Mouse (Mus musculus) left cerebral cortex, postnatal 14 days (tissue): Measurements from ENCODE around the gene Cdhr5. TPM values are rescaled to one million over a fixed set of nuclear protein-coding genes. Genes with fewer than 3 reads are reported as not detected.
"Not testable (repeated sequence)": the region's sequence is repeated elsewhere in the genome, so short reads cannot be mapped to it uniquely, and the experiment has no call there.

Experiments
- DNase-seq, 2 experiments: peaks; one replicate each; pipeline ENCODE4 v3.0.0; 2021 to 2022; ENCODE audit warnings: low spot score in 2 of 2, mixed read lengths in 1 of 2
- intact Hi-C: fragments of 180-260 bp; cut with DNase I; formaldehyde crosslinking; loops from one replicate; pipeline ENCODE4 v1.15.1; 2025
- total RNA-seq, 2 experiments: library from RNA; stranded (reverse); gene quantifications; 2 replicates each; pipeline ENCODE4 v1.2.3; 2021

Gene Cdhr5
- total RNA-seq, 2 experiments from 2014 or later: not detected

DNA sequence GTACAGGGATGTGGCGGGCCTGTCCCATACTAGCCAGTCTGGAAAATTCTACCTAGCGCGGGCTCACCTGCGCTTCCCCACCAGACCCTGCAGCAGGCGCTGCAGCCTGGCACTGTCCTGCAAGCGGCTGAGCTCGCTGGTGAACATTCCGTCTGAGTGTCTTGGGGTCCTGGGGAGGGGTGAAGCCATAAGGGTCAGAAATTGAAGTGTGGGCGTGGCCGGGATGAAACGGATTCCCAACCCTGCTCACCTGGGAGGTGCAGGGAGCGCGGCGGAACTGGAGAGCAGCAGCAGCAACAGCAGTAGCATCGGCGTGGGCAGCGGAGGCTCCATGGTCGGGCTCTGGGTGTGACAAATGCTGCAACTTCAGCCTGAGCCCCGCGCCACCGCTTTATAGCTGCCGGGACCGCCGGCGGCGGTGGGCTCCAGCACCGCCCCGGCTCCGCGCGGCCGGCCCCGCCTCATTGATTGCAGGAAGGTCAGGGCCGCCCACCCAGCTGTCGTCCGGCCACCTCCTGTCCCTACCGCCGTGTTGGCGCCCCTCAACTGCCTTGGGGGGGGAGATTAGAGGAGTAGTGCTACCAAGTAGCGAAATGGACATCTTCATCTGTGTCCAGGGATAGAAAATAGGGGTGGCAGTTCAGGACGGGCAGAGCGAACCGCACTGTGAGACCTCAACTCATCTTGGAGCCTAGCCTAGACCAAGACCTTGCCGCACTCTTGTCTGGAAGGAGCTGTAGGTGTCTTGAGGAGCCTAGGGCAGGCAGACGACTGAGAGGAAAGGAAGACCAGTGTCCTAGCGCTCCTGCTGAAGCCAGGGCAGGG lies 2.4 kb upstream of the Cdhr5 start, which contains the start of gene Sct:
TSS of gene Sct (minus strand) at position 368 of the 825 bp plus-strand sequence.
- intact Hi-C loops: no loop called here
- DNase-seq: no peak

- DNase-seq: no peak
- intact Hi-C loops: no loop called here
These were observed 1.4 kb upstream of the Cdhr5 start for GRCm38 (mm10) chr7:141277701-141278678.

- DNase-seq: no peak
- intact Hi-C loops: no loop called here
These were observed 1.2 kb downstream of the Cdhr5 start for GRCm38 (mm10) chr7:141275356-141275755.

DNA sequence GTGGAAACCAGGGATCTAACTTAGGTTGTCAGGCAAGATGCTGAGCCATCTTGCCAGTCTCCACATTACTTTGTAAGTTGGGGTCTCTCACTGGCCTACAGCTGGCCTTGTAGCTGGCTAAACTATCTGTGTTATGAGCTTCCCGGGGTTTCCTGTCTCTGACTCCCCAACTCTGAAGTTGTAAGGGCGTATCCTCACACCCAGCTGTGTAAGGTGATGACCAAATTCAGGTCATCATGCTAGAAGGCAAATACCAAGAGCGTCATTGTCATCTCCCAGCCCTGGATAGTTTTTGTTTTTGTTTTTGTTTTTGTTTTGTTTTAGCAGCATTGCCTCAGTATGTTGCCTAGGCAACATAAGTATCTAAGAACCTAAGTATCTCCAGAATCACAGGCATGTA lies 6.0 kb downstream of the Cdhr5 start:
- intact Hi-C loops: no loop called here
- no peak for DNase-seq

- intact Hi-C loops: loop anchor here (5.0 kb wide), 1 partner anchor 93 kb away; no protein-coding TSS in a partner anchor
These were observed 7.4 kb downstream of the Cdhr5 start for GRCm38 (mm10) chr7:141269273-141269545.

DNA sequence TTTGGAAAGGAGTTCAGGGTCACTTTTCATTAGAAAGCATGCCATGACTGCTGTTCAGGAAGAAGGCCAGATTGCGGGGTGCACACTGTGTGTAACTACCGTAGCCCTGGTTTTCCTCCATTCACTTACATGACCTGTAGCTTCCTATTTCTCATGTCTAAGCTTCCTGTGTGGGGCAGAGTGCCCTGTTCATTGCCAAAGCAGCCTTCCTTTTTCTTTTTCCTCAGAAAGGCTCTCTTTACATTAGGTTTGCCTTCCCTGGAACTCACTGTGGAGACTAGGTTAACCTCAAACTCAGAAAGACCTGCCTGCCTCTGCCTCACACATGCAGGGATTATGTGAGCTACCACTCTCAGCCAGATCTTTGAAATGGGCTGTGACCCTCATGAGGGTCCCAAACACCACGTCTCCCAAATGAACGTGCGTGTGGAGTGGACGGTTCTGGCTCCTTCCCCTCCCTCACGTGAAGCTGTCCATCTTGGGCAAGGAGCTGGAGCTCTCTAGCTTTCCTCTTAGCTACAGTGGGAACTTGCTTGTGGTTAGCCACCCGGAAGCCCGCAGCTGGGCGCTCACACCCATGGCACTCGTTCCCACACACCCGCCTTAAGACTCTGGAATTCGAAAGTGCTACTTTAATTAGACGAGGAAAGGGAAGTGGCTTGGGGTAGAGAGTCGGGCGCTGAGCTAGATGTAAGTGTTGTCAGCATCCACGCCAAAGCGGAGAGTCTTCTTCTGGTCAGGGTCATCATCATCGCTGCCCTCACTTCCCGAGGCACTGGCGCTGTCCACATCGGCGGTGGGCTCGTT lies 7.9 kb downstream of the Cdhr5 start:
- intact Hi-C loops: loop anchor here (5.0 kb wide), 1 partner anchor 94 kb away; no protein-coding TSS in a partner anchor
- DNase-seq: no peak

More at GRCm38 (mm10) chr7:141269273-141269545, 7.4 kb downstream of the Cdhr5 start:
- DNase-seq: no peak

DNA sequence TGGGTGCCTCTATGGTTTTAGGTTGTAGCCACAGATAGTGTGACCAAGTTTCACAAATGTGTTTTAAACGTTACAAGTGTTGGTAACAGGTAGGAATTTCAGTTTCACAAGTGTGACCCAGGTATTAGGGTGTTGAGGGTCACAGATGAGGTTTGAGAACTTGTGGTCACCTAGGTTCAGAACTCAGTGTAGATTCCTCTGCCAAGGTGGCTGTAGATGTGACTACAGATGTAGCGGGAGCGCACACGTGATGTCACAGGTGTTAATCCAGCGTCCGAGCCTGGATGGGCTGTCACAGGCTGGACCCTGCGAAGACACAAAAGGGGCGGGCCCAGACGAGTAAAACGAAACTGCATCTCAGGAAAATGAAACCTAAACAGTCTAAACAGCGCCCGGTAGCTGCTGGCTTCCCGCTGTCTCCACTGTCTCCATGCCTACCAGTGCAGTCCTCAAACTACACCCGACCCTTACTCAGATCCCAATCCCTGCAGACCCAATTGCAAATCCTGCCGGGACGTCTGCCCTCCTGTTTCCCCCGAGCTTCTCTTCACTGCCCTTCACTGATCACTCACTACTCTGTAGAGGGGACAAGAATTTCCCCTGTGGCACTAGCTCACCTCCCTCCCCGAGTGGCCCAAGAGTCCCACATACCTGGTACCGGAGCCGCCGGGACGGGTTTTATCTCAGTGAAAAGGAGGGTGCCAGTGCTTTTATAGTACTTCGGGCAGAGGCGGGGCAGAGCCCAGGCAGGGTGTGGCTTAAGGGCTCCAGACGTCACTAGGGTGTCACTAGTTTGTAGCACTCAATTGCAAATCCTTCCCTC lies 10.6 kb downstream of the Cdhr5 start, which contains the start of gene Irf7:
TSS of gene Irf7 (minus strand) at position 743 of the 823 bp plus-strand sequence.
- intact Hi-C loops: loop anchor here (5.0 kb wide), 1 partner anchor 96 kb away; no protein-coding TSS in a partner anchor
- DNase-seq: no peak

DNA sequence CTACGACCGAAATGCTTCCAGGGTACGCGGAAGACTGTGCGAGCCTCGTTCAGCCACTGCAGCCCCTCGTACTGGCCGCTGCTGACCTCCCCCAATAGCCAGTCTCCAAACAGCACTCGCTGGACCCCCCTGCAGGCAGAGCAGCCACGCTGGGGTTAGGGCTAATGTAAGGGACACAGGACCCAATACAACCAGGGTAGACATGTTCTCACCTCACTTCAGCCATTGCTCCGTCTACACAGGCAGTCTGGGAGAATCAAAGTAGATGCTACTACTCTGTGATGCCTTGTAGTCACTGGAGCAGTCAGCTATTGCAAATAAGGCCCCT lies 11.2 kb downstream of the Cdhr5 start:
- no peak for DNase-seq
- intact Hi-C loops: loop anchor here (5.0 kb wide), 1 partner anchor 97 kb away; no protein-coding TSS in a partner anchor

GRCm38 (mm10) chr7:141264761-141265410 lies 11.7 kb downstream of the Cdhr5 start:
- intact Hi-C loops: loop anchor here (5.0 kb wide), 1 partner anchor 97 kb away; no protein-coding TSS in a partner anchor
- DNase-seq: no peak

GRCm38 (mm10) chr7:141264041-141264700 lies 12.4 kb downstream of the Cdhr5 start:
- intact Hi-C loops: no loop called here
- no peak for DNase-seq

- DNase-seq: no peak
- intact Hi-C loops: no loop called here
These were observed 12.9 kb downstream of the Cdhr5 start for GRCm38 (mm10) chr7:141263640-141264039.

DNA sequence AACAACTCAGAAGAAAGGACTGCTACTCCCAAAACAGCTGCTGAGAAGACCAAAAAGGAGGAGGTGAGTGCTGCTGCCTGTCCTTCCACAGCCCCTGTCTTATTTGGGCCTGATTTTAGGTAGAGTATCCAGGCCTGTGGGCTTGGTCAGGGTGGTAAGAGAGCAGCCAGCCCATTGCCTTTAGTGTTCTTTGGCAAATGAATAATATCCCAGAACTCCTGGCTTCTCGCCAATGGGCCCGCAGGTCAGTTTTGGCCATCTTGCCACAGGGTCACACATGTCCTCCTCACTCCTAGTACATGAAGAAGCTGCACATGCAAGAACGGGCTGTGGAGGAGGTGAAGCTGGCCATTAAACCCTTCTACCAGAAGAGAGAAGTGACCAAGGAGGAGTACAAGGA lies 15.1 kb downstream of the Cdhr5 start:
- no peak for DNase-seq
- intact Hi-C loops: no loop called here

DNA sequence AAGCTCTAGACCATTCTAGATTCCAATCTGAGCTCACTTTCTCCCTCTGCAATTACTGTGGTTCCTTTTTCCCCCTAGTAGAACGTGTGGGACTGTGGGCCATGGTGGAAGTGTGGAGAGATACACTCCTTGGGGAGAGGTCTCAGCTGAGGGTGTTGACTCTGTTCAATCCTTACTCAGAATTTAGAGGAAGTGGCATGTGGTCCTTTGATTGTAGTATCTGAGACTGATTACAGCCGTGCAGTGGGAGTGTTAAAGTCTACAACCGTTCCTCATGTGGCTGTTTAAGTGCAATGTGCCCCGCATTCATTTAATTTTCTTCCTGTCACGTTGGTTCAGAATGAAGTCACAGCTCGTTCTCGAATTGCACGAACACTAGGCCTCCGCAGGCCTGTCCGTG lies 20.4 kb downstream of the Cdhr5 start:
- no peak for DNase-seq
- intact Hi-C loops: loop anchor here (10.0 kb wide), 1 partner anchor 59 kb away; no protein-coding TSS in a partner anchor

GRCm38 (mm10) chr7:141250486-141250885 lies 26.1 kb downstream of the Cdhr5 start:
- DNase-seq: not testable (repeated sequence)
- intact Hi-C loops: loop anchor here (10.0 kb wide), 1 partner anchor 64 kb away; no protein-coding TSS in a partner anchor

- intact Hi-C loops: no loop called here
- DNase-seq: no peak
These were observed 45.0 kb downstream of the Cdhr5 start for GRCm38 (mm10) chr7:141231551-141231950.

- intact Hi-C loops: no loop called here
- no peak for DNase-seq
These were observed 45.5 kb downstream of the Cdhr5 start for GRCm38 (mm10) chr7:141231111-141231510.

DNA sequence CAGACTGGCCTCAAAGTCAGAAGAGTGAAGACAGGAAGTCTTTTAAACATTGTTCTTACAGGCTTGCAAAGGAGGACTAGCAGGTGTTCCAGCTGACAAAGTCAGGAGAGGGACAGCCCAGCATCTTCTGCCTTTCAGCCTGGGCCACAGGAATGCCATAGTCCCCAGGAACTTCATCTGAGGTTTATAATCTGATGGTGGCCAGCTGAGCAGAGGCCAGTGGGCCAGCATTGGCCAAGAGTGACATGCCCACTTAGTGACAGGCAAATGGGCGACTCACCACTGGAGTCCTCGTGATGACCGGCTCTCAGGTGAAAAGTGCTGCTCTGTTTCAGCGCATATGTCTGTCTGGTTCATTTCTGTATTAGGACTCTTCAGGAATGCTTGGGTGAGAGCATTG lies 46.0 kb downstream of the Cdhr5 start:
- no peak for DNase-seq
- intact Hi-C loops: no loop called here
